Mouse (Mus musculus): Measurements from ENCODE around the gene Lbp.
A peak's percentile ranks its signal among the peaks of the same experiment; 100 is the strongest.

The Lbp gene

DNA sequence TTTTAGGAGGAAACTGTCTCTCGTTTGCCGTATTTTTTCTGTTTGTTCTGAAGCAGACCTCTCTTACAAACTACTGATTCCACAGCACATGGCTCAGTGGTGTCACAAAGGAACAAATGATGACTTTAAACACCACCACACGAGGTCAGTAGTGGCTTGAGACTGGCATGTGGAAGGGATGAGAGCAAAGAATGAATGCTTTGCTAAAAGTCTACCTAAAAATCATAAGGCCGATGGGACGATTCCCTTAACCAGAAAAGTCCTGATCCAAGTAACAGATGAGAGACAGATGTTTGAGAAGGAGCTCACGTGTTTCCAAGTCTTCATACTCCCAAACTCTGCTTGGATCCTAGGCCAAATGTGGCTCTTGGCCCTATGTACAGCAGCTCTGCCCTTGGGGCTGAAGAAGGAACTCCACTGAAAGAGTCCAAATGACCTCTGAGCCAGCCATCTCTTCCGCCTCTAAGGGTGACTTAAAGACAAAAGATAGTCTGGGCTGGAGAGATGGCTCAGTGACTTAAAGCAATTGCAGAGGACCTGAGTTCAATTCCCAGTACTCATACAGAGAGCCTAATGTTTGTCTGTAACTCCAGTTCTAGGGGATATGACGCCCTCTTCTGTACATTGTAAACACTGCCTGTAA lies 55.5 kb downstream of the Lbp start:
- no peak for DNase-seq (ENCODE audit: low spot score)

DNA sequence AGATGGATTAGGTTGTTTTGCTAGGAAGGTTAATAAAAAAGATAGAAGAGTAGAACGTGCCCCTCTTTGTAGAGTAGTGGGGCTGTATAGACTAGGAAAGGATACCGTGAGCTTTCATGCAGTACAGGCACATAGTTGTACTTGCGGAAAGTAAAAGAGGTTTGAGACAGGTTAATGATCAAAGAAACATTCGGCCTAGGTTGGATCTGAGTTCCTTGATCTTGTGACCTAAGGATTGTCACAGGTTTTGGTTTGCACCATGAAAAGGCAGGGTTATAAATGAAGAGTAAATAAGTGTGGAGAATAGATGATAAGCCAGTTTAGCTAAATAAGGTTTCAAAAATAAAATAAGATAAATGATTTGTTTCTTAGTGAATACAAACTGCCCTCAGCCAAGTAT lies 57.9 kb downstream of the Lbp start:
- no peak for DNase-seq (ENCODE audit: low spot score)

DNA sequence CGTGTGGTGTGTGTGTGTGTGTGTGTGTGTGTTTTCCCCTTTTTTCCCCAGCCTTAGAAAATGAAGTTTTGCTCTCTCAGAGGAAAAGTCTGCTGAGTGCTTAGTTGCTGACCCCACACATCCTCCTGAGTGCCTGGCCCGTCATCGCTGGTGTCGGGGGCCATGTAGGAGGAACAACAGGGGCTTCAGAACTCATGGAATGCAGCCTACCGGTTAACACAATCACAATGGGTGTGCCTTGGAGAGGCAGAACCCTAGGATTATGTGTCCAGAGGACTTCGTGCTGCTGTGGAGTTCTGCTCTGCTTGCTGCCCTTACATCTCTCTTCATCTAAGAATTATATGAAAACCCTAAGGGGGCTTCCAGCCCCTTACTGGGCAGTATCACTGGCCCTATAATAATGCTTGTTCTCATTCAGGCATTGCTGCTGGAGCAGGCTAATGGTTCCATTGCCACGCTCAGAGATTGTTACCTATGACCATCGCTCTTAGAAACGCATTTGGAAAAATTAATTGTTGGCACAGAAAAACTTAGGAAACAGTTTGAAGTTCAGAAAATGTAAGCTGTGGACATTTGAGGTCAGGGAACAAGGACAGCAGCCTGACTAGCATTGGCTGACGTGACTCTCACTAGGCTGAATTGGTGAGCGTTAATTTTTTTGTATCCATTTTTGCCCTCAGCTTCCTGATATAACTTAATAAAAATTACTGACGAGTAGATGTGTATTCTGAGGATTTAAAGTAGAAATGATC lies 59.0 kb downstream of the Lbp start:
- no peak for DNase-seq (ENCODE audit: low spot score)

DNA sequence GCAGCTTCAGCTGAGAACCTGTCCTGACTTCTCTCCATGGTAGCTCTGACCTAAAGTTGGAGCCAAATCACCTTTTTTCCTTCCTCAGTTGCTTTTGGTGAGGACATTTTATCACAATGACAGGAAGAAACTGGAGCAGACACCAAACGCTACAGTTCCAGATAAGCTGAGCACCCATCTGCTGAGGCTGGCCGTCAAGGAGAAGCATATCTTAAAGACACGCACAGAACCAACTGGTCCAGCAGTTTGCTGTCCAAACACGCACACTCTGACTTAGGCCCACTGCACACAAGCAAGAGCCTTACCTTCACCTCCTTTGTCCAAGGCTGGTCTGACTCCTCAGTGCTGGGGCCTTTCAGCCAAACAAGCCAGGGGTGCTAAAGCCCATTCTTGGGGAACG lies 61.4 kb downstream of the Lbp start:
- no peak for DNase-seq (ENCODE audit: low spot score)

DNA sequence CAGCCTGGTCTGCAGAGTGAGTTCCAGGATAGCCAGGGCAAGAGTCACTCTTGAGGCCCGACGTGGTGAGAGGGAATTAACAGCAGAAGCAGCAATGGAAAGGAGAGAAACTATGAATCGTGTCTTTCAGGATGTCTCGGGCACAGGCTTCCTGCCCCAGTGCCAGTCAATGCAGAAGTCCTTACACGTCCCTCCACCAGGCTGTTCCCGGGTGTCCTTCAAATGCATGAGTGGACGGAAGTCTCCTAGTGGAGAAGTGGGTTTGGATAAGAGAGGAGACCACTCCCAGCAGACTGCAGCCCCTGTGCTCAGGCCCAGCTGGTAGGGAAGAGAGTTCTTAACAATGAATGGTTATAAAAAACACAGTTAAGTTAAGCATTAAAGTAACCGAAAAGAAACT lies 62.0 kb downstream of the Lbp start:
- no peak for DNase-seq (ENCODE audit: low spot score)

DNA sequence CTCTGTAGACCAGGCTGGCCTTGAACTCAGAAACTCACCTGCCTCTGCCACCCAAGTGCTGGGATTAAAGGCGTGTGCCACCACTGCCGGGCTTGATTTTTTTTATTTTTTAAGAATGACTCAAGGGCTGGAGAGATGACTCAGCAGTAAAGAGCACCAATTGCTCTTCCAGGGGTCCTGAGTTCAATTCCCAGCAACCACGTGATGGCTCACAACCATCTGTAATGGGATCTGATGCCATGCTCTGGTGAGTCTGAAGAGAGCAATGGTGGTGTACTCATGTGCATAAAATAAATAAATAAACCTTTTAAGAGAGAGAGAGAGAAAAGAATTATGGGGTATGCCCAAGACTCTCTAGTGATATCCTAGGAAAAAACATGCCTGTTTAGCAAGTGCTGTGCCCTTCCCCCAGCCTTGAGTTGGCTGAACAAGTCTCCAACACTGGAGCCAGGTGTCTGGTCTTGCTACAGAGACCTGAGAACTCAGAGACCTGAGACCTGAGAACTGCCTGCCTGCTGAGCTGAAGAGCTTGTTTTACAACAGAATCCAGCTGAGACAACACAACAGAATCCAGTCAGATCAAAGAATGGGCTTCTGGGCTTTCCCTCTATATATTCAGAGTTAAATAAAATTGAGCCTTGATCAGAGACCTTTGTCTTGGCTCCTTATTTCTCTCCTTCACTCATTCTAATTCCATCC lies 63.3 kb downstream of the Lbp start:
- DNase-seq (ENCODE audit: low spot score), result no peak

DNA sequence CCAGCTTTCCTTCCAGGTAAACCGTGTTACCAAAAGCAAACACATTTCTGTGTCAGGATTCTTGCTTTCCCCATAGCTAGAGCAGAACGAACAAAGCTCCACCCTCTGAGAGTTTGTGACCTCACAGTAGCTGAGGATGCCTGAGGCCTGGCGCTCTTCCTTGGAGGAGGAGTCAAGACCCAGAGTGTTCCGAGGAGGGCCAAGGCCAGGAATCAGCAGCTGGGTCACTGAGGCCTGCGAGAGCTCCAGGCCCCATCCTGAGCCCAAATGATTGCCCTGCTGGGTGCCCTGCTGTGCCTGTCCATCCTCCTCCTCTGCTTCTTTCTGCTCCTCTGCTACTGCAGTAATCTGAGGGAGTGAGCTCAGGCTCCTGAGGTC lies 63.9 kb downstream of the Lbp start:
- DNase-seq (ENCODE audit: low spot score), result peak; percentile 44

DNA sequence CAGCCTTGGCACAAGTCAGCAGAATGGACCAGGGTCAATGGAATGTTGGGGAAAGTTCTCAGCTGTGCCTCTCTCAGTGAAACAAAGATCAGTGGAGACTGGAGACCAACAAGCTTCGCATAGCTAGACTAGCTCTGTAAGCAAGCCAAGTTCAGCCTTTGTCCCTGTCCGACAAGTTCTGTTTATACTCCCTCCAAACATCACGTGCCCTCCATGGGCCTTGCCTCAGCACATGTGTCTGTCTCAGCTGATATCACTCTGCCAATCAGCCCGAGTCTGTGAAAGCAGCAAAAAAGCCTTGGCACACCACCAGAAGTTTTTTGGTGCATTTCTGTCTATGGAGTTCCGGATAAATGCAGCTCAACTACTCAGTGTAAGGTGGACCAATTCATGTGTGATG lies 66.8 kb downstream of the Lbp start:
- DNase-seq (ENCODE audit: low spot score), result no peak

DNA sequence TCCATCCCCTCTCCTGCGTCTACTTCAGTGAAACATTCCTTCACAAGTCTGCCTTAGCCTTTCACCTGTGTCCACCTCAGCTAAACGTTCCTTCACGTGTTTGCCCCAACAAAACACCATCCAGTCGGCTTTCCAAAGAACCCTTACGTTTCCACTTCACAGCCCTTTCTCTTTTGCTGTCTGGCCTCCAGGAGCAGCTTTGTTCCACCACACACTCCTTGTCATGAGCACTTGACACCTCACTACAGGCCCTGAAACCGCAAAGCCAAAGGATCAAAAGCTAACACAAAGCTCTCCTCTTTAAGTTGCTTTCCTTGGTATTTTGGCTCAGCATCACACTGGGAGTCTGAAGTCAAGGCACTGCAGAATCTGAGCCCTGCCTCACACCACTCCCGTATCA lies 67.2 kb downstream of the Lbp start:
- DNase-seq (ENCODE audit: low spot score), result no peak

DNA sequence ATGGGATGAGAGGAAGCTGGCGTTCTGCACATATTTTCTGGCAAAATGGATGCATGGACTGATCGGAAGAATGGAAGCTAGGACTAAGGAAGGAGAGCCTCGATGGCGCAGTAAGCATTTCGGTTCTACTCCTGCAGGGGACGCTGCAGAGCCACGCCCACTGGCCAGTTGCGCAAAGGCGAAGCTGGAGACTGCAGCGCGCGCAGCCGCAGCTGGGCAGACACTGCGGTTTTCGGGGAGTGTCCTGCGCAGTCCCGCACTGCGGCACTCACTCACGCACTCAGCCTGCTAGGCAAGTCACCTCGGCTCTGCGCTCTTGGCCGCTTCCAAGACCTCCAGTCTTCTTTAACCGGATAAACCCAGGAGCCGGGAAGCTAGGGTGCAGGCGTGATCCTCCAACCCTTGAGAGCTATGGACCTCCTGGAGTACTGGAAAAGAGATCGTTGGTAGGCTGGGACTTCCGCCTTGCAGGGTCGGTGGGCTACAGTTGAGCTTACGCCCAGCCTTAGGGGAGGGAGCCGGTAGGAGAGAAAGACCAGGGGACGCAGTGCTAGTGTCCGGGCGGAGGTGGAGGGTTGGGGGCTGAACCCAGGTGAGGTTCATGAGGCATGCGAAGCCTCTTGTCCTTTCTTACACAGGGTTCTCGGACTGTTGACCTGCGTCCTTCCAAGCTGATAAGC lies 69.3 kb downstream of the Lbp start, which contains the start of gene Snhg11:
Gene Snhg11, plus strand, starts transcription at position 196 of the 680 bp plus-strand sequence.
- peak; percentile 47 for DNase-seq (ENCODE audit: low spot score)

DNA sequence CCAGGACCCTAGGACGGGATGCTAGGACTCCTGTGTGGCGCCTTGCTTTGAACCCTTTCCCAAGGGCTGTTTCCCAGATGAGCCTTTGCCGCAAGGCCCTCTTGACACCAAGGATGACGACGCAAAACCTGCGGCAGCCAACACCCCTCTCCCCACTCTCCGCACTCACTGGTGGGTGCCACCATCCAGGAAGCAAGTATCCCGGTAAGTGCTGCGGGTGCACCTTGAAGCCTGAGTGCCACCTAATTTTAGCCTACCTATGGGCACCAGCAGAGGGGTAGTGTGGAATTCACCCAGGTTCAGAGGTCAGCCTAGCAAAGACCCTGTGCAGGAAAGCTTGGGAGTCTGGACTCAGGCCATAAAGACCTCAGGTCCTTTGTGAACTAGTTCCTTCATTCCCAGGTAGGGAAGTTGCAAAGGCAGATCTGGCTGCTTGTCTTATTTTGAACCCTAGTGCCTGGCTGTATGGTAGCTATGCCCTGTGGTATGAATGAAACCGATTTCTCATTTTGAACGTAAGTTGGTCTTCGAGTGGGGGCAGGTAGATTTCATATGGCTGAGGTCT lies 69.9 kb downstream of the Lbp start:
- no peak for DNase-seq (ENCODE audit: low spot score)

DNA sequence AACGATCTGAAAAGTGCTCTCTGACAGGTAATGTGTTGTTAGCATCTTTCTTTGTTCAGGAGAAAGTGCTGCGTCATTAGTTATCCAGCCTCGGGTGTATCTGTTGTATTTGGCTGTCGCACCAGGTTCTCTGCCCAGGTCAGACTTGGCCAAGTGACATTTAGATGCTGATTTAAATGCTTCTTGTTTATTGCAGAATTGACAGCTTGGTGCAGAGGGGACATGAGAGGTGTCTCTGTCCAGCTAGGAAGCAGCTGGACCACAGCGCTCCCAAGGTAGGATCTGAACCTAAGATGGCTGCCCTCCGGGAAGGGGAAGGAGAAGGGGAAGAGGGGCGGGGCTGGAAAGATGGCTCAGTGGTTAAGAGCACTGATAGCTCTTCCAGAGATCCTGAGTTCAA lies 70.5 kb downstream of the Lbp start:
- no peak for DNase-seq (ENCODE audit: low spot score)

DNA sequence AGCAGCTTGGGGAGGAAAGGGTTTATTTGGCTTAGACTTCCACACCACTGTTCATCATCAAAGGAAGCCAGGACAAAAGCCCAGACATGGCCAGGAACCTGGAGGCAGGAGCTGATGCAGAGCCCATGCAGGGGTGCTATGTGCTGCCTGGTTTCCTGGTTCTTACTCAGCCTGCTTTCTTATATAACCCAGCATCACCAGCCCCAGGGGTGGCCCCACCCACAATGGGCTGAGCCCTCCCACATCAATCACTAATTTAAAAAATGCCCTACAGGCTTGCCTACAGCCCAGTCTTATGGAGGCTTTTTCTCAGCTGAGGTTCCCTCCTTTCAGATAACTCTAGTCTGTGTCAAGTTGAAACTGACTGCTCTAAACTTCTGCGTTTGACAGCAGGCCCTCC lies 71.5 kb downstream of the Lbp start:
- no peak for DNase-seq (ENCODE audit: low spot score)

DNA sequence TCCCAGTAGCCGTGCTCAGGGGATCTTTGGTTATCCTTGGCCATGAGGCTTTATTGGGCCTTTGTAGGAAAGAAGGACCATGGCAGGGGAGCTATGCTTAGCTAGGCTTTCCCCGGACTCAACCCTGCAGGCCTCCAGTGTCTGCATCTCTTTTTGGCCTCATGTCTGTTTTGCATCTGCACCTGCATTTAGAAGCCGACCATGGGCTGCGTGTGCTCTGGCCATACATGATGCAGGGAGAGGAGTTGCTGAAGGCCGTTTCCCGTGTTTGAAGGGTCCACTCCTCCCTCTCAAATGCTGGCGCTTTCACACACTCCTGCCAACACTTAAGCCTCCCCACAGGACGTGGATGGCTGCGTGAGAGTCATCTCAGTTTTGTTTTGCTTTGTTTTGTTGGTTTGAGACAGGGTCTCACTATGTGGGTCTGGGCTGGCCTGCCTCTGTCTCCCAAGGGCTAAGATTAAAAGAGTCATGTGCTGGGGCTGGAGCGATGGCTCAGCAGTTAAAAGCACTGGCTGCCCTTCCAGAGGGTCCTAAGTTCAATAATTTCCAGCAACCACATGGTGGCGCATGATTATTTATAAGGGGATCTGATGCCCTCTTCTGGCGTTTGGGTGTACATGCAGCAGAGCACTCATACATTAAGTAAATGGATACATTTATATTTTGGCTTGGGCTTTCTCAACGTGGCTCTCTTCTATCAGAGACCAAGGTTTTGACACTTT lies 73.2 kb downstream of the Lbp start:
- no peak for DNase-seq (ENCODE audit: low spot score)
